Mouse (Mus musculus) heart, postnatal 10 days (tissue): ENCODE measurements around the gene Arid1b. TPM values are rescaled to one million over a fixed set of nuclear protein-coding genes. Genes with fewer than 3 reads are reported as not detected.

Experiments used
- DNase-seq, 2 experiments: peaks; one replicate each; pipeline ENCODE4 v3.0.0; 2021
- intact Hi-C: fragments of 180-260 bp; cut with DNase I; formaldehyde crosslinking; loops from one replicate; pipeline ENCODE4 v1.15.1; 2025
- total RNA-seq, 2 experiments: library from RNA; stranded (reverse); gene quantifications; 2 replicates each; pipeline ENCODE4 v1.2.3; 2021

The Arid1b gene
- total RNA-seq, 2 experiments from 2014 or later: 38.9 to 41.4 TPM

GRCm38 (mm10) chr17:5280499-5281053 is 286.4 kb downstream of the Arid1b start:
- intact Hi-C loops: no loop called here
- no peak for DNase-seq

- intact Hi-C loops: no loop called here
- DNase-seq: peak; percentile 41 to 42
Observed at GRCm38 (mm10) chr17:5284783-5285182, 290.7 kb downstream of the Arid1b start.

- peak in 1 of 2 experiments; percentile 27 for DNase-seq
- intact Hi-C loops: no loop called here
Observed at GRCm38 (mm10) chr17:5285877-5286440, 291.8 kb downstream of the Arid1b start.

GRCm38 (mm10) chr17:5286571-5287209 is 292.6 kb downstream of the Arid1b start:
- DNase-seq: peak in 1 of 2 experiments; percentile 31
- intact Hi-C loops: no loop called here

DNA sequence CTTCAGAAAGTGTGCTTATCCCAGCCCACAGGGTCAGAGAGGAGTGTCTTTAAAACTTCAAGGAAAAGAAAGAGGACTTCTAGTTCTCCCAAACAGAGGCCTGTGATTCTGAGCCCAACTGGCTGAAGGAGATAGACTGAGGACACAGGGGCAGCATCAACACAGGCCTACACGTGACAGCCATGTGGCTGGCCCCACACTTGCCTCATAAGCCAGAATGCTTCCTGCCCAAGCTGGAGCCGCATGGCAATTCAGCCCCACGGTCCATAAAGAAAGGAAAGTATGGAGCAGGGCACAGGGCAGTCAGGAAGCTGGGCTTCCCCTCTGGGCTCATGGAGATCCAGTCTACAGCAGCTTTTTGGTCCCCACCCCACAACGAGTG is 293.1 kb downstream of the Arid1b start:
- intact Hi-C loops: no loop called here
- no peak for DNase-seq

DNA sequence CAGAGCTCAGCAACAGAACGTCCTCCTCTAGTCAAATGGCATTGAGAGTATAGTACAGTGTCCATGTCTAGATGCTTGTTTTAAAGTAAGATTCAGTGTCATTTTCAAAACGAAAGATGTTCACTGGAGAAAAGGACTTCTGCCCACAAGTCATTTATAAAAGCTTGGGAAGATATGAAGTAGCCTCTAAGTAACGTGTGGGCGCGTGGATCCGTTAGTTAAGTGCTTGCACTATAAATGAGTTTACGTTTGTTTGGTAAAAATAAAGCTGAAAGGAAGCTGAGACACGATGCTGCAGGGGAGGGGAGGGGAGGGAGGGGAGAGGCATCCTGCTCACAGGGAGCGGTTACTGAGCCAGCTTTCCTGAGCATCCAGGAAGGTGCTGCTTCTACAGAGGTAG is 293.5 kb downstream of the Arid1b start:
- DNase-seq: no peak
- intact Hi-C loops: no loop called here

- intact Hi-C loops: no loop called here
- no peak for DNase-seq
Observed at GRCm38 (mm10) chr17:5293653-5294584, 299.8 kb downstream of the Arid1b start.

GRCm38 (mm10) chr17:5295086-5295947 is 301.2 kb downstream of the Arid1b start:
- intact Hi-C loops: no loop called here
- peak; percentile 55 to 60 for DNase-seq

- intact Hi-C loops: no loop called here
Observed at GRCm38 (mm10) chr17:5295948-5296262, 301.8 kb downstream of the Arid1b start.

GRCm38 (mm10) chr17:5297491-5297890 is 303.4 kb downstream of the Arid1b start:
- no peak for DNase-seq
- intact Hi-C loops: no loop called here

More at GRCm38 (mm10) chr17:5295948-5296262, 301.8 kb downstream of the Arid1b start:
- no peak for DNase-seq

- intact Hi-C loops: no loop called here
- DNase-seq: no peak
Observed at GRCm38 (mm10) chr17:5297984-5298383, 303.9 kb downstream of the Arid1b start.

- peak in 1 of 2 experiments; percentile 39 for DNase-seq
- intact Hi-C loops: no loop called here
Observed at GRCm38 (mm10) chr17:5298891-5299559, 304.9 kb downstream of the Arid1b start.

DNA sequence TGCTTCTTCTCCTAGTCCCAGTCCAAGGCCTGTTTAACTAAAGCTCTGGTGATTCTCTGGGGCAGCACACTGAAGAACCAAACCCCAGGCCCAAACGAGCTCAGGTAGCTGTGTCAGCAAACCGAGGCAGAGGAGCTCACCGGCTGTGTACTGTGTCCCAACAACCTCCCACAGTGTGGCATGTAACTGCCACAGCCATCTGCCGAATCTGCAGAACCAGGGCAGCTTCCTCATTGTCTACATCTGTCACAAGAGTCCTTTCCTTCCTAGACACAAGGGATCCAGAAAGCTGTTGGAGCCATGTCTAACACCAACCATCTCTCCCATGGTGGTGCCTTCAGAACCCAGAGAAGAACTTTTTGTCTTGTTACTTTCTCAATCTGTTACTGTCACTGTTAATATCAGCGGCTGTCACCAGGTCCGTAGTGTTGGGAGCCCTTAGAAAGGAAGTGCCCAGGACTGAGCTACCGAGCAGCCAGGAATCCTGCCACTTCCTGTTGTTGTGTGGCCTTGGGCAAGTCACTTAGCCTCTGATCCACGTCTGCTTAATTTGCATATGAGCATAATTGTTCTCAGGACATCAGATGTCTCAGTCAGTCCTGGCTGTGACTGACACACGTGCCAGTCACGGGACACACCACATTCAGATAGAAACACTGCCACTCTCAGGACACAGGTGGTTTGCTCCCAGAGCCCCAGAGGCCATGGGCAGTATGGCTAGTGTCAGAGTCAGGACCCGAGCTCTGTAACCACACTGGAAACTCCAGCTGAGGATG is 309.0 kb downstream of the Arid1b start:
- intact Hi-C loops: no loop called here
- no peak for DNase-seq

GRCm38 (mm10) chr17:5305783-5306477 is 311.8 kb downstream of the Arid1b start:
- no peak for DNase-seq
- intact Hi-C loops: no loop called here

GRCm38 (mm10) chr17:5309930-5310329 is 315.8 kb downstream of the Arid1b start:
- intact Hi-C loops: no loop called here
- no peak for DNase-seq

DNA sequence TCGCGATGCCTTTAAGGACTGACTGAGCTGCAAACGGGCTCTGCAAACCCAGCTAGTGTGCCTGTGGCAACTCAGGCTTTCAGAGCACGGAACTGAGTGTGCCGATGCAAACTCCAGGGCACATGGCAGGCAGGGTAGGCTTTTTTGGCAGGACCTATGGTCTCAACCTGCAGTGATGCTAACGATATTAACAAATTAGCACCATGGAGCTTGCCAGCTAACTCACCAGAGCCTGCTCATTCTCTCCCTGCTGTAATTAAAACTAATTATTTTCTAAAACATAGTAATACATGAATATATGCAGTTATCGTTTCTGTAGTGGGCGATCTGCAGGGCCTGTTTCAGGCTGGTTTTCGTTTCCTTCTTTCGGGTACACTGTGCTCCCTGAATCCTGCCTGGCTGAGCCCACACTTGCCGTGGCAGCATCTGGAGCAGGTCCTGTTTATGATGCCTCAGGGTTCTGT is 316.3 kb downstream of the Arid1b start:
- DNase-seq: no peak
- intact Hi-C loops: no loop called here

DNA sequence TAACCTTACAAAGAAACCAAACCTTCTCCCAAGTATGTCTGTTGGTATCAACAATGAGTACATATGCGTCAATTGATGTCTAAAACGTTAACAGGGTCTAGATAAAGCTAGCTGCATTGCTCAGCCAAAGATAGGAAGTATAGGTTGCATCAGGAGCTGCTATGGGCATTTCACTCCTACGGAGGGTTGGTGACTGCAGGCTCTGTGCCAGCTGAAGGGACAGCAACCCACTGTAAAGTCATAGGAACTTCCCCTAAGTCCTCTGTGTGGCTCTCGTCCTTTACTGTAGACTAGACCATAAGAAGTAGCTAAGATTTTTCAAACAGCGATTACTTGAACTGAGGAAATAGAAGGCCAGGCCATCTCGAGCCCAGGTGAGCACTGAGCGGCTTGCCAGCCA is 316.9 kb downstream of the Arid1b start:
- DNase-seq: no peak

GRCm38 (mm10) chr17:5312307-5312706 is 318.2 kb downstream of the Arid1b start:
- no peak for DNase-seq
- intact Hi-C loops: no loop called here

More for the DNA sequence above, 316.9 kb downstream of the Arid1b start:
- intact Hi-C loops: no loop called here
